Mouse (Mus musculus) G1E (cell line): Measurements from ENCODE around the gene Cdk14. TPM values are rescaled to one million over a fixed set of nuclear protein-coding genes. Genes with fewer than 3 reads are reported as not detected.

Experiments
- ATAC-seq: 2 replicates; pipeline ENCODE4 v1.8.0; 2016; ENCODE audit warnings: mild to moderate bottlenecking; ENCODE audit not compliant: insufficient number of reproducible peaks, poor library complexity, low FRiP score, severe bottlenecking; ENCODE audit errors: extremely low read depth
- DNase-seq: peaks from one replicate; pipeline ENCODE4 v3.0.0; 2012; ENCODE audit warnings: low spot score
- H3K27me3 ChIP-seq: 2 replicates; pipeline ENCODE4 v1.6.1; 2012; ENCODE audit warnings: mild to moderate bottlenecking, low read length, inconsistent platforms; ENCODE audit not compliant: insufficient read depth
- H3K36me3 ChIP-seq: replicated peaks from 2 replicates; pipeline ENCODE3; 2012; ENCODE audit warnings: mild to moderate bottlenecking, inconsistent platforms
- H3K4me1 ChIP-seq: 2 replicates; pipeline ENCODE4 v1.6.1; 2012; ENCODE audit warnings: low read depth, low read length, inconsistent platforms, mixed read lengths; ENCODE audit not compliant: insufficient read depth
- H3K4me3 ChIP-seq: 2 replicates; pipeline ENCODE4 v1.5.1; 2012; ENCODE audit warnings: low read depth, mild to moderate bottlenecking, inconsistent platforms, low read length, moderate library complexity, mixed read lengths
- H3K9me3 ChIP-seq: replicated peaks from 2 replicates; pipeline ENCODE4 v1.6.1; 2012; ENCODE audit warnings: inconsistent platforms
- CTCF ChIP-seq: IDR thresholded peaks from 2 replicates; pipeline ENCODE4 v1.5.1; 2012; ENCODE audit warnings: low read depth, low read length, inconsistent platforms, mixed read lengths
- GATA1 ChIP-seq: IDR thresholded peaks from 2 replicates; pipeline ENCODE4 v1.6.1; 2012; ENCODE audit warnings: borderline replicate concordance, low read length, inconsistent platforms, mixed read lengths
- GATA2 ChIP-seq: IDR thresholded peaks from 2 replicates; pipeline ENCODE4 v1.6.1; 2012; ENCODE audit warnings: low read depth, low read length, inconsistent platforms, borderline replicate concordance
- POLR2AphosphoS5 ChIP-seq: IDR thresholded peaks from 2 replicates; pipeline ENCODE4 v1.6.1; 2012; ENCODE audit warnings: low read depth, low read length, inconsistent platforms; ENCODE audit not compliant: insufficient replicate concordance
- TAL1 ChIP-seq: conservative IDR thresholded peaks from 2 replicates; pipeline ENCODE4 v1.6.1; 2012; ENCODE audit warnings: low read depth, low read length, inconsistent platforms, mixed read lengths
- polyA plus RNA-seq: library from polyadenylated mRNA; stranded (reverse); fragments of >175 nt; gene quantifications from 2 replicates; pipeline ENCODE4 v1.2.3, GENCODE M21; 2012
- total RNA-seq, 2 experiments: library from RNA; stranded (forward) in 1 of 2; stranded (reverse) in 1 of 2; fragments of 200-1000 nt in 1 of 2; fragments of >200 nt in 1 of 2; fragmentation: Nextera tagmentation in 1 of 2; gene quantifications; 2 replicates each; pipeline ENCODE4 v1.2.3; 2014 to 2017

Cdk14 gene
- total and polyA plus RNA-seq, 3 experiments: 0.98 TPM; not detected in 2

GRCm38 (mm10) chr5:4853503-4853902, 566.6 kb downstream of the Cdk14 start:
- Histone ChIP-seq H3K4me3 (no peak overlapping the region), H3K9me3 (no peaks in the 10 kb centered on the region), H3K36me3 (no peaks in the 10 kb centered on the region), H3K4me1 (no peaks in the 10 kb centered on the region), H3K27me3 (no peaks in the 10 kb centered on the region)
- TF ChIP-seq GATA1: no peak
- no peak for TF ChIP-seq TAL1
- no peak for TF ChIP-seq GATA2
- TF ChIP-seq CTCF: no peak
- TF ChIP-seq POLR2AphosphoS5: no peak
- ATAC-seq: no peak
- no peak for DNase-seq

GRCm38 (mm10) chr5:4852711-4853320, 567.3 kb downstream of the Cdk14 start:
- Histone ChIP-seq H3K4me3 (no peak overlapping the region), H3K4me1 (no peaks in the 10 kb centered on the region), H3K36me3 (no peaks in the 10 kb centered on the region), H3K9me3 (no peaks in the 10 kb centered on the region), H3K27me3 (no peaks in the 10 kb centered on the region)
- ATAC-seq (no peak), DNase-seq (no peak)
- TF ChIP-seq POLR2AphosphoS5 (no peak), GATA2 (no peak), GATA1 (no peak), CTCF (no peak), TAL1 (no peak)

GRCm38 (mm10) chr5:4851934-4852710, 568.0 kb downstream of the Cdk14 start:
- no peaks in the 10 kb centered on the region for H3K4me1 ChIP-seq
- no peak for ATAC-seq
- no peak for DNase-seq
- TF ChIP-seq CTCF (no peak), GATA2 (no peak), POLR2AphosphoS5 (no peak), TAL1 (no peak), GATA1 (no peak)
- H3K4me3 ChIP-seq: no peak overlapping the region
- H3K9me3 ChIP-seq: no peaks in the 10 kb centered on the region
- H3K27me3 ChIP-seq: no peaks in the 10 kb centered on the region
- no peaks in the 10 kb centered on the region for H3K36me3 ChIP-seq

GRCm38 (mm10) chr5:4851245-4851933, 568.7 kb downstream of the Cdk14 start:
- H3K27me3 ChIP-seq: no peaks in the 10 kb centered on the region
- H3K9me3 ChIP-seq: no peaks in the 10 kb centered on the region
- no peaks in the 10 kb centered on the region for H3K4me1 ChIP-seq
- ATAC-seq: no peak
- no peaks in the 10 kb centered on the region for H3K36me3 ChIP-seq
- no peak for TF ChIP-seq GATA1
- TF ChIP-seq TAL1: no peak
- TF ChIP-seq GATA2: no peak
- no peak for TF ChIP-seq POLR2AphosphoS5
- TF ChIP-seq CTCF: no peak
- no peak overlapping the region for H3K4me3 ChIP-seq
- DNase-seq: no peak

- no peak for DNase-seq
- ATAC-seq: no peak
- TF ChIP-seq GATA1 (no peak), CTCF (no peak), GATA2 (no peak), TAL1 (no peak), POLR2AphosphoS5 (no peak)
- H3K4me3 ChIP-seq: no peak overlapping the region
- H3K4me1 ChIP-seq: no peaks in the 10 kb centered on the region
- H3K9me3 ChIP-seq: no peaks in the 10 kb centered on the region
- no peaks in the 10 kb centered on the region for H3K36me3 ChIP-seq
- no peaks in the 10 kb centered on the region for H3K27me3 ChIP-seq
Observed at GRCm38 (mm10) chr5:4834819-4835480, 585.2 kb downstream of the Cdk14 start.

DNA sequence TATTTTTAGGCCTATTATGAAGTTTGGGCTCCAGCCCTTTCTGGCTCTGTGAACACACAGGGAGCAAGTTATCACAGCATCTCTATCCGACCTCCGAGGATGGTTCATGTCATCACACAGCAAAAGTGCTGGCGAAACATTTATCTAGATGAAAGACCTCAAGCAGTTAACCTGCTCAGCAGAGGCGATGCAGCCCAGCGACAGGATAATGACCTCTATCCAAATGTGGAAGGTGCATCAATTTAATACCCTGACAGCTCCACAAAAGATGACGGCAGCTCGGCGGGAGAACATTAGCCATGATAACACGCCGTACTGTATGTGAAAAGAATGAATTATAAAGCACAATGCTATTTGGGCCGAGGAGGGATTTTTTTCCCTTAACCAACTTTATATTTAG, 586.2 kb downstream of the Cdk14 start:
- ATAC-seq (no peak), DNase-seq (no peak)
- no peaks in the 10 kb centered on the region for H3K9me3 ChIP-seq
- TF ChIP-seq CTCF (no peak), GATA1 (no peak), POLR2AphosphoS5 (no peak), GATA2 (no peak), TAL1 (no peak)
- no peak overlapping the region for H3K4me3 ChIP-seq
- H3K4me1 ChIP-seq: no peaks in the 10 kb centered on the region
- no peaks in the 10 kb centered on the region for H3K27me3 ChIP-seq
- no peaks in the 10 kb centered on the region for H3K36me3 ChIP-seq
